Mouse (Mus musculus): Measurements from ENCODE around the gene Tmem178. TPM values are rescaled to one million over a fixed set of nuclear protein-coding genes. Genes with fewer than 3 reads are reported as not detected.

Tmem178 gene
- polyA plus RNA-seq, 1 experiment: 19.9 TPM

DNA sequence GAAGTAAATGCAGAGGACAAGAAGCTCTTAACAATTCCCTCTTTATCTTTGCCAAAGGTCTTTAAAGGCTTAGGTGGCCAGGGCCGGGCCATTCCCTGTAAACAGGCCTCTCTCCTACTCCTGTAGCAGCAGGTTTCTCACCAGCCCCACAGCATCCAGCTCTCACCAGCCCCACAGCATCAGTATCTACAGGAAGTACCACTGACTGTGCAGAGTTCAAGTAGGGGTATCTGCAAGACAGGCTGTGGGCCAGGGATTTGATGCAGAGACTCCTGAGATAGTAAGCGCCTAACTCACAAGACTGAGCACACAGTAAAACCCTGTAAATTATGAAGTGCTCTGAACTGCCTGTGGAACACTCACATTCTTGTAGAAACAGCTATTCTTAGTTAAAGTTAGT is 88.5 kb downstream of the Tmem178 start:
- Histone ChIP-seq H3K27ac (ENCODE audit: insufficient read depth, low read depth, low read length) (no peak overlapping the region), H3K4me3 (ENCODE audit: insufficient read depth, low read depth, low read length) (no peak overlapping the region), H3K36me3 (ENCODE audit: control insufficient read depth, insufficient read depth, low read length) (peaks cover 2% of the 10 kb centered on the region), H3K4me1 (ENCODE audit: control insufficient read depth, insufficient read depth, low read length) (no peaks in the 10 kb centered on the region), H3K27me3 (replicated peaks; ENCODE audit: control insufficient read depth, insufficient read depth, low read length) (no peaks in the 10 kb centered on the region)
- TF ChIP-seq CTCF (conservative IDR thresholded peaks at IDR 0.05; ENCODE audit: insufficient read depth, insufficient read length, low read depth, low read length) (no peak), POLR2A (IDR thresholded peaks at IDR 0.05; ENCODE audit: low read depth, low read length) (no peak)
- WGBS: 84% methylated on average over 2 of the region's 2 CpGs
- no peak for DNase-seq

DNA sequence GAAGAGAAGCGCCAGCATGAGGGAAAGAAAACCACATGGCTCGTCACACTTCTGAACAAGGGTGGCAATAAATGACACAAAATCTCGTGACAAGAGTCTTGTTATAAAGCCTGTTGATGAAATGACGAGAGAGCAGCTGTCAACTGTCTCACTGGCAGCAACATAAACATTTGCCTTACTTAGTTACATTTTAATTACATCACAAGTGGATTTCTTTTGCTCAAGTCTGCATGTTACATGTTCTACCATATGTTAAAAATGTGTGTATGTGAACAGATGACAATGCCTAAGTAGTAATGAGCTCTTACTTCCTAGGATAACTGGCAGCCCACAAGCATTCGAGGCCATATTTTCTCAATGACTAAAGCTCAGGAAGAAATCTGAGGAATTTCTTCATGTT is 90.9 kb downstream of the Tmem178 start:
- TF ChIP-seq POLR2A (IDR thresholded peaks at IDR 0.05; ENCODE audit: low read depth, low read length): no peak
- no peak for TF ChIP-seq CTCF (conservative IDR thresholded peaks at IDR 0.05; ENCODE audit: insufficient read depth, insufficient read length, low read depth, low read length)
- Histone ChIP-seq H3K27me3 (replicated peaks; ENCODE audit: control insufficient read depth, insufficient read depth, low read length) (no peaks in the 10 kb centered on the region), H3K27ac (ENCODE audit: insufficient read depth, low read depth, low read length) (no peak overlapping the region), H3K4me1 (ENCODE audit: control insufficient read depth, insufficient read depth, low read length) (no peaks in the 10 kb centered on the region), H3K4me3 (ENCODE audit: insufficient read depth, low read depth, low read length) (no peak overlapping the region), H3K36me3 (ENCODE audit: control insufficient read depth, insufficient read depth, low read length) (peaks cover 4% of the 10 kb centered on the region)
- DNase-seq: no peak
- 77% methylated on average over 5 of the region's 5 CpGs for WGBS

GRCm38 (mm10) chr17:81038707-81039408 is 94.4 kb downstream of the Tmem178 start:
- DNase-seq: no peak
- no peaks in the 10 kb centered on the region for H3K4me1 ChIP-seq (ENCODE audit: control insufficient read depth, insufficient read depth, low read length)
- H3K4me3 ChIP-seq (ENCODE audit: insufficient read depth, low read depth, low read length): no peak overlapping the region
- TF ChIP-seq CTCF (conservative IDR thresholded peaks at IDR 0.05; ENCODE audit: insufficient read depth, insufficient read length, low read depth, low read length) (no peak), POLR2A (IDR thresholded peaks at IDR 0.05; ENCODE audit: low read depth, low read length) (no peak)
- H3K27me3 ChIP-seq (replicated peaks; ENCODE audit: control insufficient read depth, insufficient read depth, low read length): no peaks in the 10 kb centered on the region
- no peak overlapping the region for H3K27ac ChIP-seq (ENCODE audit: insufficient read depth, low read depth, low read length)
- peaks cover 4% of the 10 kb centered on the region for H3K36me3 ChIP-seq (ENCODE audit: control insufficient read depth, insufficient read depth, low read length)
- WGBS: 89% methylated on average over 2 of the region's 2 CpGs

- WGBS: 86% methylated on average over 2 of the region's 2 CpGs
- no peak for DNase-seq
- Histone ChIP-seq H3K27ac (ENCODE audit: insufficient read depth, low read depth, low read length) (no peak overlapping the region), H3K4me1 (ENCODE audit: control insufficient read depth, insufficient read depth, low read length) (no peaks in the 10 kb centered on the region), H3K36me3 (ENCODE audit: control insufficient read depth, insufficient read depth, low read length) (peaks cover 2% of the 10 kb centered on the region), H3K27me3 (replicated peaks; ENCODE audit: control insufficient read depth, insufficient read depth, low read length) (no peaks in the 10 kb centered on the region), H3K4me3 (ENCODE audit: insufficient read depth, low read depth, low read length) (no peak overlapping the region)
- TF ChIP-seq CTCF (conservative IDR thresholded peaks at IDR 0.05; ENCODE audit: insufficient read depth, insufficient read length, low read depth, low read length) (no peak), POLR2A (IDR thresholded peaks at IDR 0.05; ENCODE audit: low read depth, low read length) (no peak)
Observed at GRCm38 (mm10) chr17:81041662-81042061, 97.2 kb downstream of the Tmem178 start.

- TF ChIP-seq POLR2A (IDR thresholded peaks at IDR 0.05; ENCODE audit: low read depth, low read length) (no peak), CTCF (conservative IDR thresholded peaks at IDR 0.05; ENCODE audit: insufficient read depth, insufficient read length, low read depth, low read length) (no peak)
- Histone ChIP-seq H3K27ac (ENCODE audit: insufficient read depth, low read depth, low read length) (no peak overlapping the region), H3K4me3 (ENCODE audit: insufficient read depth, low read depth, low read length) (no peak overlapping the region), H3K4me1 (ENCODE audit: control insufficient read depth, insufficient read depth, low read length) (no peaks in the 10 kb centered on the region), H3K36me3 (ENCODE audit: control insufficient read depth, insufficient read depth, low read length) (peaks cover 2% of the 10 kb centered on the region), H3K27me3 (replicated peaks; ENCODE audit: control insufficient read depth, insufficient read depth, low read length) (no peaks in the 10 kb centered on the region)
- DNase-seq: no peak
- 91% methylated on average over 3 of the region's 3 CpGs for WGBS
Observed at GRCm38 (mm10) chr17:81044356-81044755, 99.9 kb downstream of the Tmem178 start.

DNA sequence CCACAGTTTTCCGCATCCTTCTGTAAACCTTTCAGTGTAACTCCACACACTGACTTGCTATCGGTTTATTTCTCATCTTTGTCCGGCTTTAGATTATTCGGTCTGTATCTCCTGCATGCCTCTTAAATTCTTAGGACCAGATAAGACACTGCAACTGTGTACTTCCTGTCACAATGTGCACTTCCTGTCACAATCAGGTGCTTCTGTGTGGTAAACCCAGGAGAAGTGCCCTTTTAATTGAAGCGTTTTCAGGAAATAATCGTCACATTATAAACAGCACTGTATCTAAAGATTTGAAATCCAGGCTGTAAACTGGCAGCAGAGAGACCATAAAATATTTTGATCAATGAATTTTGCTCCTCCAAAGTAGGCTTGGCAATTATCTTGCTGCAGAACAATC is 100.7 kb downstream of the Tmem178 start:
- no peak for TF ChIP-seq CTCF (conservative IDR thresholded peaks at IDR 0.05; ENCODE audit: insufficient read depth, insufficient read length, low read depth, low read length)
- TF ChIP-seq POLR2A (IDR thresholded peaks at IDR 0.05; ENCODE audit: low read depth, low read length): no peak
- no peaks in the 10 kb centered on the region; the same call in none of the 2 replicates for H3K36me3 ChIP-seq (ENCODE audit: control insufficient read depth, insufficient read depth, low read length)
- no peak for DNase-seq
- WGBS: 94% methylated on average over 6 of the region's 6 CpGs
- H3K27ac ChIP-seq (ENCODE audit: insufficient read depth, low read depth, low read length): no peak overlapping the region
- H3K27me3 ChIP-seq (replicated peaks; ENCODE audit: control insufficient read depth, insufficient read depth, low read length): no peaks in the 10 kb centered on the region
- H3K4me1 ChIP-seq (ENCODE audit: control insufficient read depth, insufficient read depth, low read length): no peaks in the 10 kb centered on the region
- H3K4me3 ChIP-seq (ENCODE audit: insufficient read depth, low read depth, low read length): no peak overlapping the region

- DNase-seq: peak; percentile 37
- H3K4me1 ChIP-seq (ENCODE audit: control insufficient read depth, insufficient read depth, low read length): no peaks in the 10 kb centered on the region
- WGBS: 92% methylated on average over 9 of the region's 9 CpGs
- H3K4me3 ChIP-seq (ENCODE audit: insufficient read depth, low read depth, low read length): no peak overlapping the region
- H3K27me3 ChIP-seq (replicated peaks; ENCODE audit: control insufficient read depth, insufficient read depth, low read length): no peaks in the 10 kb centered on the region
- no peaks in the 10 kb centered on the region; the same call in none of the 2 replicates for H3K36me3 ChIP-seq (ENCODE audit: control insufficient read depth, insufficient read depth, low read length)
- H3K27ac ChIP-seq (ENCODE audit: insufficient read depth, low read depth, low read length): no peak overlapping the region
- TF ChIP-seq CTCF (conservative IDR thresholded peaks at IDR 0.05; ENCODE audit: insufficient read depth, insufficient read length, low read depth, low read length): peak; percentile 52
- TF ChIP-seq POLR2A (IDR thresholded peaks at IDR 0.05; ENCODE audit: low read depth, low read length): no peak
Observed at GRCm38 (mm10) chr17:81045525-81046150, 101.2 kb downstream of the Tmem178 start.

Measured in kidney, adult 2 months (tissue).